Mouse (Mus musculus) limb, embryonic 14.5 days (tissue): ENCODE data around the gene Sae1. TPM values are rescaled to one million over a fixed set of nuclear protein-coding genes. Genes with fewer than 3 reads are reported as not detected.

Source experiments
- ATAC-seq: fragments of 200-750 bp; cut with Nextera tagmentation; 2 replicates; pipeline ENCODE4 v1.8.0; 2017; ENCODE audit warnings: low read depth, moderate number of reproducible peaks, moderate TSS enrichment; ENCODE audit not compliant: low FRiP score
- DNase-seq: peaks from one replicate; pipeline ENCODE4 v3.0.0-alpha.2; 2015; ENCODE audit warnings: low spot score
- H3K27ac ChIP-seq: fragments of 300-500 bp; sonication (generic); replicated peaks from 2 replicates; pipeline ENCODE4 v1.5.1; 2014; ENCODE audit warnings: low read depth, mild to moderate bottlenecking, low read length, moderate library complexity, mixed read lengths
- H3K27me3 ChIP-seq: fragments of 300-500 bp; sonication (generic); 2 replicates; pipeline ENCODE4 v1.6.1; 2014; ENCODE audit warnings: low read length, mixed read lengths; ENCODE audit not compliant: control insufficient read depth, insufficient read depth
- H3K36me3 ChIP-seq: fragments of 300-500 bp; sonication (generic); 2 replicates; pipeline ENCODE4 v1.6.1; 2014; ENCODE audit warnings: mild to moderate bottlenecking, low read length, moderate library complexity, mixed read lengths; ENCODE audit not compliant: control insufficient read depth, insufficient read depth
- H3K4me1 ChIP-seq: fragments of 300-500 bp; sonication (generic); 2 replicates; pipeline ENCODE4 v1.6.1; 2014; ENCODE audit warnings: antibody characterized with exemption, low read length, mixed read lengths; ENCODE audit not compliant: control insufficient read depth, insufficient read depth
- H3K4me2 ChIP-seq: fragments of 300-500 bp; sonication (generic); replicated peaks from 2 replicates; pipeline ENCODE4 v1.6.1; 2014; ENCODE audit warnings: low read depth, mild to moderate bottlenecking, low read length, moderate library complexity; ENCODE audit not compliant: severe bottlenecking
- H3K4me3 ChIP-seq: fragments of 300-500 bp; sonication (generic); replicated peaks from 2 replicates; pipeline ENCODE4 v1.5.1; 2014; ENCODE audit warnings: low read length
- H3K9ac ChIP-seq: fragments of 300-500 bp; sonication (generic); 2 replicates; pipeline ENCODE4 v1.6.1; 2014; ENCODE audit warnings: mild to moderate bottlenecking, low read depth, low read length, moderate library complexity; ENCODE audit not compliant: severe bottlenecking
- H3K9me3 ChIP-seq: fragments of 300-500 bp; sonication (generic); 2 replicates; pipeline ENCODE4 v1.6.1; 2016; ENCODE audit warnings: low read length; ENCODE audit not compliant: control insufficient read depth
- POLR2A ChIP-seq: fragments of 200-500 bp; IDR thresholded peaks from 2 replicates; pipeline ENCODE4 v1.8.0; 2012; ENCODE audit warnings: inconsistent platforms, mild to moderate bottlenecking, moderate library complexity, borderline replicate concordance; ENCODE audit not compliant: insufficient read depth, insufficient read length; ENCODE audit errors: extremely low read depth
- WGBS: fragments of 180-500 bp; shearing (Covaris S2); extraction: QIAGEN DNeasy Blood & Tissue Kit; methylation state at CpG from one replicate; pipeline ENCODE4 v1.1.7; 2014; 5-methylcytosine and 5-hydroxymethylcytosine counted together
- polyA plus RNA-seq, 2 experiments: library from polyadenylated mRNA; depleted of rRNA in 1 of 2; stranded (reverse) in 1 of 2; unstranded in 1 of 2; fragments of >200 nt; fragmentation: Nextera tagmentation in 1 of 2; extraction: Ambion mirVana in 1 of 2; gene quantifications; 2 replicates each; pipeline versions ENCODE4 v1.2.1 to v1.2.3; 2012 to 2014

Sae1 gene
- polyA plus RNA-seq, 2 experiments: 172 to 273 TPM

DNA sequence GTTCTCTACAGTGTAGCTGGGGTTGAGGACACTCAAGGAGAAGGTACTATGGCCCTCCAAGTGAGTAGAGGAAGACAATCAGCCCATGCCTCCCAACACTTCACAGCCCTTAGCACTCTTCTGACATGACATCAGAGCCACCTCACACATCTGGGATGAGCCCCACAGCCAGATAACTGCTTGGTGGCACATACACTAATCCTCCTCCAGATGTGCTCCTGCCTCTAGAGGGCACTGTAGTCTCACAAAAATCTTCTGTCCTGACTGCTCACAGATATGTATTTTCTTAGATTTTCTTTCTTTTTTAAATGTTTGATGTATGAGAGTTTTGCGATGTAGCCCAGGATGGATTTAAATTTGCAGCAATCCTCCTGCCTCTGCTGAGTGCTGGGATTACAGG, 11.1 kb downstream of the Sae1 start:
- no peaks in the 10 kb centered on the region for H3K9me3 ChIP-seq
- no peaks in the 10 kb centered on the region for H3K27me3 ChIP-seq
- DNase-seq (no peak), ATAC-seq (no peak)
- 93% methylated on average over 1 of the region's 1 CpGs for WGBS
- no peak overlapping the region for H3K4me2 ChIP-seq
- H3K4me1 ChIP-seq: no peaks in the 10 kb centered on the region
- TF ChIP-seq POLR2A: no peak
- no peak overlapping the region for H3K9ac ChIP-seq
- peaks cover 70% of the 10 kb centered on the region for H3K36me3 ChIP-seq
- no peak overlapping the region for H3K27ac ChIP-seq
- no peak overlapping the region for H3K4me3 ChIP-seq

GRCm38 (mm10) chr7:16374989-16375388, 12.6 kb downstream of the Sae1 start:
- Histone ChIP-seq H3K4me2 (no peak overlapping the region), H3K4me1 (no peaks in the 10 kb centered on the region), H3K27me3 (no peaks in the 10 kb centered on the region), H3K9ac (no peak overlapping the region), H3K27ac (no peak overlapping the region), H3K4me3 (no peak overlapping the region), H3K36me3 (peaks cover 78% of the 10 kb centered on the region), H3K9me3 (no peaks in the 10 kb centered on the region)
- no peak for ATAC-seq
- TF ChIP-seq POLR2A: no peak
- WGBS: 88% methylated on average over 5 of the region's 5 CpGs
- DNase-seq: no peak

DNA sequence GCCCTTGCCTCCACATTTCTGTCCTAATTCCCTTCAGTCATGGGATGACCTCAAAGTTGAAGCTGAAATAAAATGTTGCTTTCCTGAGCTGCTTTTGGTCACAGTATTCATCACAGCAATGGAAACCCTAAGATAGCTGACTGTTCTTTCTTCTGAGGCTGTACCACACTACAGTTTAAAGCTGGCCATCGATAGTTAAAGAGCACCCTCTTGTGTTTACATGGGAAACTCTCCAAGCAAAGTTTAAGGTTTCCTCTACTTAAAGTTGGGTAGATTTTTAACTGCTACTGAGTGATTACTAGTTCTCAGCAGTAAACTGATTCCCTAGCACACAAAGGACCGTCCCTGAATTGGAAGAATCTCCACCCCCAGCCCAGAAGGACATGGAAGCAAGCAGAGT, 13.9 kb downstream of the Sae1 start:
- WGBS: 66% methylated on average over 2 of the region's 2 CpGs
- Histone ChIP-seq H3K27ac (no peak overlapping the region), H3K4me3 (no peak overlapping the region), H3K4me2 (no peak overlapping the region), H3K9ac (no peak overlapping the region), H3K36me3 (peaks cover 83% of the 10 kb centered on the region), H3K27me3 (no peaks in the 10 kb centered on the region), H3K4me1 (no peaks in the 10 kb centered on the region), H3K9me3 (no peaks in the 10 kb centered on the region)
- TF ChIP-seq POLR2A: no peak
- DNase-seq: peak; percentile 15
- ATAC-seq: no peak

DNA sequence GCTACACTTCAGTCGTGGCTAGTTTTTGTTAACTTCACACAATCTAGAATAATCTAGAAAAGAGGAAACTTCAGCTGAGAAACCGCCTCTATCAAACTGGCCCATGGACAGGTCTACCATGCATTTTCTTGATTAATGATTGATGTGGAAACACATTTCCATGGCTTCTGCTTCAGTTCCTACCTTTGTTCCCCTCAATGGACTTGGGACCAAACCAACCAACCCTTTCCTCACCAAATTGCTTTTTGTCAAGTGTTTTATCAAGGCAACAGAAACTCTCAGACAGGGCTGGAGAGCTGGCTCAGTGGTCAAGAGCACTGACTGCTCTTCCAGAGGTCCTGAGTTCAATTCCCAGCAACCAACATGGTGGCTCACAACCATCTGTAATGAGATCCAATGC, 17.0 kb downstream of the Sae1 start:
- no peaks in the 10 kb centered on the region for H3K27me3 ChIP-seq
- peaks cover 83% of the 10 kb centered on the region for H3K36me3 ChIP-seq
- no peak overlapping the region for H3K4me3 ChIP-seq
- TF ChIP-seq POLR2A: no peak
- H3K27ac ChIP-seq: no peak overlapping the region
- 90% methylated on average over 2 of the region's 2 CpGs for WGBS
- ATAC-seq (no peak), DNase-seq (no peak)
- no peak overlapping the region for H3K9ac ChIP-seq
- no peak overlapping the region for H3K4me2 ChIP-seq
- no peaks in the 10 kb centered on the region for H3K4me1 ChIP-seq
- H3K9me3 ChIP-seq: no peaks in the 10 kb centered on the region

DNA sequence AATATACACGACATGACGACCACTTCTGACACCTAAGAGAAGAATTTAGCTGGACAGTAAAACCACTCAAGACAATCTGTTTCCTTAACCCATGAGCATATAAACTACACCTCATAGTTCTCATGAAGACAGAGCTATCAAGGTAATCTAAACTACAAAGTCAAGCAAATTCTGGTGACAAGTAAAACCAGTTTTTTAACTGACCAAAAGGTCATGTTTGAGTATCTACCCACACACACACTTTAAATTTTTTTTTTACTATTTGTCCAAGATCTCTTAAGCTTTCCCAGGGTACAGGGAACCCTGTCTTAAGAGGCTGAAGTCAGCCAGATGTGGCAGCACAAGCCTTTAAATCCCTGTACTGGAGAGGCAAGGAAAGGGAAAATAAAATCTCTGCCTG, 18.8 kb downstream of the Sae1 start:
- Histone ChIP-seq H3K27me3 (no peaks in the 10 kb centered on the region), H3K36me3 (peaks cover 87% of the 10 kb centered on the region), H3K4me3 (no peak overlapping the region), H3K4me2 (no peak overlapping the region), H3K27ac (no peak overlapping the region), H3K9me3 (no peaks in the 10 kb centered on the region), H3K9ac (no peak overlapping the region), H3K4me1 (no peaks in the 10 kb centered on the region)
- no peak for TF ChIP-seq POLR2A
- DNase-seq: no peak
- ATAC-seq: no peak
- 83% methylated on average over 2 of the region's 2 CpGs for WGBS

- no peaks in the 10 kb centered on the region for H3K9me3 ChIP-seq
- no peak overlapping the region for H3K9ac ChIP-seq
- no peak for ATAC-seq
- peaks cover 87% of the 10 kb centered on the region for H3K36me3 ChIP-seq
- no peak for TF ChIP-seq POLR2A
- no peak overlapping the region for H3K4me3 ChIP-seq
- no peak overlapping the region for H3K4me2 ChIP-seq
- no peaks in the 10 kb centered on the region for H3K27me3 ChIP-seq
- no peak overlapping the region for H3K27ac ChIP-seq
- no peak for DNase-seq
- H3K4me1 ChIP-seq: no peaks in the 10 kb centered on the region
- 72% methylated on average over 4 of the region's 4 CpGs for WGBS
Measured at GRCm38 (mm10) chr7:16366669-16367068, 20.9 kb downstream of the Sae1 start.
